Mouse (Mus musculus): ENCODE measurements around the gene Polg.

- no peak for TF ChIP-seq POLR2A (IDR thresholded peaks at IDR 0.05; ENCODE audit: low read depth, low read length)
- no peak for TF ChIP-seq CTCF (conservative IDR thresholded peaks at IDR 0.05 in 1 of 2, IDR thresholded peaks at IDR 0.05 in 1 of 2; ENCODE audit: low read depth in 2 of 2, low read length in 2 of 2)
- no peak for TF ChIP-seq ZMIZ1 (IDR thresholded peaks at IDR 0.05; ENCODE audit: low read depth, low read length)
- no peak for TF ChIP-seq SMC3 (IDR thresholded peaks at IDR 0.05; ENCODE audit: low read depth, low read length)
Measured at GRCm38 (mm10) chr7:79498356-79498755, 32.2 kb upstream of the Polg start.

Measured in CH12.LX (cell line).